Mouse (Mus musculus) right cerebral cortex, postnatal 14 days (tissue): ENCODE results near the gene Acsl3.
A peak's percentile ranks its signal among the peaks of the same experiment; 100 is the strongest.

ENCODE experiments used
- DNase-seq: peaks from one replicate; pipeline ENCODE4 v3.0.0; 2022

Gene Acsl3

GRCm38 (mm10) chr1:78657671-78658440, at the start of gene Acsl3, which contains the start of gene Utp14b:
Gene Acsl3, plus strand, starts transcription at chr1:78657825.
Gene Utp14b, plus strand, starts transcription at chr1:78658038.
- DNase-seq: peak; percentile 96

DNA sequence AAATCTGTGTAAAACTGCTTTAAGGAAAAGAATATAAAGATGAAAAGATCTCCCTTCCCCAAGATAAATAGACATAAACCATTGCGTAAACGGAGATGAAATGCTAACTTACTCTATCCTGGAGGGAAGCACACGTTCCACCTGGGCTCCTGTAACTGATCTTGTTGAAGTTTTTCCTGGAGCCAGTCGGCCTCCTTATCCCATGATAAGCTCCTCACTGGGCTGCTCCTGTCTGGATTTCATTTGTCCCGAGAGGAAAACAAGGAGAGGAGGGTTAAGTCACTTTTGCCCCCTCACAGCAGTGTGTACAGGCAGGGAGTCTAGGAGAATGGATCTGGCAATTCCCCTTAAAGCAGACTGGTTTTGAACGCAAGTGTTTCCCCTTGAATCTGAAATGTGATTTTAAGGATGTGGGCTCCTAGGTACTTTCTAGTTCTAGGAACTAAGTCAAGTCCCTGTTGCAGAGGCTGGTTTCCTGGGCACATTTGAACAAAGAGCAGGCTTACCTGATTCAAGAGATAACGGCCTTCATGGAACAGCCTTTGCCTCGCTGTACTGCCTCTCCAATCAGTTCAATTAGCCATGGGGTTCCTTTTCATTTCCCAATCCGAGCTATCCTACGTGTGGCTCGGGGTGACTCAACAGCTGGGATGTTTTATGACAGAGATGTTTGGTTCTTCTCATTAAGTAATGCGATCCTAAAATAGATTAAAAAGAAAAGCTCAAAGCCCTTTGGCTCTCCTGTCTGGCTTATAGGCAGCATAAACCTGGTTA, 48.3 kb upstream of the Acsl3 start:
- DNase-seq: no peak

DNA sequence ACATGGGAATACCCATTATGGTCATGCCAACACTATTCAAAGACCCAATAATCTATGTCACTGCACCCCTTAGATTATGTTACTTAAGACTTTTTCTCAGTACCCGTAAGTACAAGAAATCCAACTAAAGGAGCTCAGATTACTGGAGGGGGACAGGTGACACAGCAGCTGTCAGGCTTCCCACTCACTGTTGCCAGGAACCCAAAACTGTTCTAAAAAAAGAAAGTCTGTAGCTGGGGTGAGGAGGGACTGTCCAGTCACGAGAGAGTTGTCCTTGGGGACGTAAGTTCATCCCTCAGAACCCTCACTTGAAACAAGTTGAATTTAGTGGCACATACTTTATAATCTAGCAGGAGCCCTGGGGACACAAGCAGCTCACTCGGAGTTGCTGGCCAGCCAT, 46.6 kb upstream of the Acsl3 start:
- no peak for DNase-seq

- DNase-seq: no peak
These were observed 44.7 kb upstream of the Acsl3 start for GRCm38 (mm10) chr1:78612959-78613358.

DNA sequence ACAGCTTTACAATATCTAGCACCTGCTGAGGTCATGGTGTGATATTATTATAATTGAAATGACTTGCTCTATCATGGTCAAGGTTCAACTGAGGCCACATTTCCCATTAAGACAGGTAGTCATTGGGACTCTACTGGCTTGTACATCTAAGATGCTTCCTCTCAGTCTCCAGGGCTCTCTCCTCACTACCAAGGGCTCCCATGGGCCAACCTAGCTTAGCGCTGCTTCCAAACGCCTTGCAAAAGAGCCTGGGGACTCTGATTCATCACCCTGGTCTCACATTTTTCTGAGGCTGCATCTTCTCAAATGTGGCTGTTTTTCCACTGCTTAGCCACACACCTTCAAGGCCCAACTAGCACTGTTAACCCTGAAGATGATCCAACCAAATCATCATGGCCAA, 33.3 kb upstream of the Acsl3 start:
- DNase-seq: no peak

DNA sequence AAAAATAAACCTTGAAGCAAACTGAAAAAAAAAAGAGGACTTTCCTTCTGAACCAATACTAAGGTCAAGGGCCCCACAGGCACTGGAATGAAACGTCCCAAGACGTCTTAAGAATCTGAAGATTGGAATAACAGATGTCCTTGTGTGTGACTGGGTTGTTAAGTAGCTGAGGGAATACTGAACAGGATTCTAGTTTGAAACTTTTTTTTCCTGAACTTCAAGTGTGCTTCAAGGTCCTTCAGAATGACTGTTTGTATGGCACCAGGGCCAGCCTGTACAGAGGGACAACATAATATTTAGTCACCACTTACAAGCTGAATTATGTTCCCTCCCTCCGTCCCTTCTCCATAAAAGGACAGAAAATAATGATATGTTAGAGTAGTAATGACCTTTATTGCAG, 23.1 kb upstream of the Acsl3 start:
- DNase-seq: no peak

GRCm38 (mm10) chr1:78640871-78641270, 16.8 kb upstream of the Acsl3 start:
- DNase-seq: no peak

GRCm38 (mm10) chr1:78641791-78642190, 15.8 kb upstream of the Acsl3 start:
- no peak for DNase-seq

- DNase-seq: no peak
These were observed 15.4 kb upstream of the Acsl3 start for GRCm38 (mm10) chr1:78642197-78642596.

DNA sequence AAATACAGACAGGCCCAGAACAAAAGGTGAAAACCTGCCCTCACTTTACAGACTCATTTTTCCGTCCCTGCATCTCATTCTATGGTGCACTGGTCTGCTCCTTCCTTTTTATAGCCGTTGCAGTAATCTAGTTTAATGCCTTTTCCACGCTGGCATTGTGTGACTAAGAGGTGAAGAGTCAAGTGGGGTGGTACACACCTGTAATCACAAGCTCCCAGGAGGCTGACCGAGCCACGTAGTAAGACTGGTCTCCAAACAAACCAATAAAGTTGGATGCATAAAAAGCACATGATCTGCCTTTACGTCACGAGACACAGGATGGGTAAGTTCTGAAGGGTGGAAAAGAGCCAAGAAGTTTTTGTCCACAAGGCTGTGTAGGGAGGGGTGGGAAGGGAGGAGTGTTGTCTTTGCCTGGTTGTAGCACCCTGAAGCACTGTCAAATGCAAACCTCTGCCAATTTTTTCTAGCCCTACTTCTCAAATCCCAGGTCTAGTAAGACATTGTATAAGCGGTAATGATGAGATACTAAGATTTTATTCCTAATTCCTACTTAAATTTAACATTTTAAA, 10.2 kb upstream of the Acsl3 start:
- no peak for DNase-seq

GRCm38 (mm10) chr1:78649269-78650061, 8.2 kb upstream of the Acsl3 start:
- no peak for DNase-seq

- no peak for DNase-seq
These were observed 1.2 kb upstream of the Acsl3 start for GRCm38 (mm10) chr1:78656472-78656871.

DNA sequence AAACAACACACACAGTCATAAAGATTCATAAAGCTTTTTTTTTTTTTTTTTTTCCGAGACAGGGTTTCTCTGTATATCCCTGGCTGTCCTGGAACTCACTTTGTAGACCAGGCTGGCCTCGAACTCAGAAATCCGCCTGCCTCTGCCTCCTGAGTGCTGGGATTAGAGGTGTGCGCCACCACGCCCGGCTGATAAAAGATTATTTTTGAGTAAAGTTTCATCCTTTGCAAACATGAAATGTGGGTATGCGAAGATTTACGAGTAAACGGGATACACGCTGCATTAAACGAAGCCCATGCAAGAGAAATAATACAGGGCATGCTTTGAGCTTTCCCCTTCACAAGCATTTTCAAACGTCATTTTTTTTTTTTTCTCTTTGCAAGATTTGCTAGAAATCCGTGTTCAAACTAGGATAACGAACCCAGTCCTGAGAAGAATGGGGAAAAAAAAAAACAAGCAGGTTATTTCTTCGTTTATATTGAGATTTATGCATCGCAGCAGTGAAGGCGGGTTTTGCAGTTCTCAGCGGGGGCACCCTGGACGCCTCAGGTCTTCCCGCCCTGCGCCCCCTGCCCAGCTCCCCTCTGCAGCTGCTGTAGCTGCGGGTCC, 500 bp upstream of the Acsl3 start:
- DNase-seq: no peak

GRCm38 (mm10) chr1:78658441-78659269, 1.0 kb downstream of the Acsl3 start:
- DNase-seq: no peak

DNA sequence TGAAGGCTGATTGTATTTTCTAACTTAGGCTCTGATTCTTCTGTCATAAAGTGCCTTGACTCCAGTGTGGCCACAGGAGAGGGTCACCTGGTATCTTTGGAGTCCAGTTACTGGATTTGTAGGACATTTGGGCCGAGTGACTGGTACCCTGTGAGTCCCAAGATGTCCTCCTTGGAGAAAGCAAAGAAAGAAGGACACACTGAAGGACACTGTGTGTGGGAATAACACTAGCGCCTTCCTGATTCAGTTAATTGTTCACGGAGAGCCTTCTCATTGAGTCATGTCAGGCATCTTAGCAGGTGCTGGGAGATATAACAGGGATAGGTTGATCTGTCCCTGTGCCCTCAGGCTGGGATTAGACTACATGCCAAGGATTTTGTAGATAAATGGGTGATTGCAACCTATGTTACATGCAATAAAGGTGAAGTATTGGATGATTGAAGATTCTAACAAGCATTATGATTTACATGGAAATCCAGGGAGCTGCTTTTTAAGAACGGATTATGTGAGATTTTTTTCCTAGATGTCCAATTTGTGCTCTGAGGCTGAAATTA, 1.7 kb downstream of the Acsl3 start:
- no peak for DNase-seq

GRCm38 (mm10) chr1:78664326-78664725, 6.7 kb downstream of the Acsl3 start:
- DNase-seq: no peak

DNA sequence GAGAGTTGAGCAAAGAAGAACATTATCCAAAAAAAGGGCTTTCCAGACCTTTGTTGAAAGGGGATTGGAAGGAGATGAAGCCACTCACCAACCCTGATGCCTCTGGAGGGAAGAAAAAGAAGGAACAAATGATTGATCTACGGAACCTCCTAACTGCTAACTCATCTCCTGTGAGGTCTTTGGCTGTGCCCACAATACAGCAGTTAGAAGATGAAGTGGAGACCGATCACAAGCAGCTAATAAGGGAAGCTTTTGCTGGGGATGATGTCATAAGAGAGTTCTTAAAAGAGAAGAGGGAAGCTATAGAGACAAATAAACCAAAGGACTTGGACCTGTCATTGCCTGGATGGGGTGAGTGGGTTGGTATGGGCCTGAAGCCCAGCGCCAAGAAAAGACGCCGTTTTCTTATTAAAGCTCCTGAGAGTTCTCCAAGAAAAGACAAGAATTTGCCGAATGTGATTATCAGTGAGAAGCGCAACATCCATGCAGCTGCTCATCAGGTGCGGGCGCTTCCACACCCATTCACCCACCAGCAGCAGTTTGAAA, 8.4 kb downstream of the Acsl3 start:
- DNase-seq: no peak

DNA sequence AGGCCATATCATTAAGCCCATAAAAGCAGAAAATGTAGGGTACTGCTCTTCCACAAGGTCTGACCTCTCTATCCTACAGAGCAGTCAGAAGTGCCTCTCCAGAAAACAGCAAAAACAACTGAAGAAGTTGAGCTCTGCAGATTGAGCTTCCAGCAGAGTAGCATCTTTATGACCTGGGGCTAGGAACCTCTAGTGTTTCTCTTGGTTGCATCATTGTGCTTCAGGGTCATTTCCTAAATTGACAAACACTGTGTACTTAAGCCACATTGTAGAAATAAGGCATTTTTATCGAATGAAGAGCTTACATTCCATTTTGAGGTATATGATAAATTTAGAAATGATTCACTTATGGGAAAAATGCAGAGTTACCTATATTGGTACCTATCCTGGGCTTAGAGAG, 9.0 kb downstream of the Acsl3 start:
- DNase-seq: no peak

DNA sequence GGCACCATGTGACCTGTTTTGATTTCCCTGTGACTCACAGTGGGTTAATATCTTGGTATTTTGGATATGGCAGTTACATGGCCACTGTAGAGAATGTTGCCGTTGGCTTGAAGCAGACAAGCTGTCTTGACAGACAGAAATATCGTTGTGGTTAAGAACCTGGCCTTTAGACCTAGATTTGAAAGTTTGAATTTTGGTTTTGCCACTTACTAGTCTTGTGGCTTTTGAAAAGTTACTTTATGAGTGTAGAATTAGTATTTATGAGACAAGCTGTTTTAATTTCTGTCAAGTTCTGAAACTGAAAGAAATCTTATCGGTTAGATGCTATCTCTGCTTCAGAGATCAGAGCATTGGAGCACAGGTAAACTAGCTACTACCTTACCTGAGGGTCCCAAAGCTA, 24.7 kb downstream of the Acsl3 start:
- no peak for DNase-seq

- DNase-seq: no peak
These were observed 26.5 kb downstream of the Acsl3 start for GRCm38 (mm10) chr1:78684128-78684527.

GRCm38 (mm10) chr1:78686872-78687271, 29.2 kb downstream of the Acsl3 start:
- DNase-seq: no peak
